Mouse (Mus musculus): ENCODE results near the gene Sorcs1. TPM values are rescaled to one million over a fixed set of nuclear protein-coding genes. Genes with fewer than 3 reads are reported as not detected.
A peak's percentile ranks its signal among the peaks of the same experiment; 100 is the strongest.

Gene Sorcs1
- polyA plus RNA-seq, 1 experiment from 2014 or later = 0.49 TPM

DNA sequence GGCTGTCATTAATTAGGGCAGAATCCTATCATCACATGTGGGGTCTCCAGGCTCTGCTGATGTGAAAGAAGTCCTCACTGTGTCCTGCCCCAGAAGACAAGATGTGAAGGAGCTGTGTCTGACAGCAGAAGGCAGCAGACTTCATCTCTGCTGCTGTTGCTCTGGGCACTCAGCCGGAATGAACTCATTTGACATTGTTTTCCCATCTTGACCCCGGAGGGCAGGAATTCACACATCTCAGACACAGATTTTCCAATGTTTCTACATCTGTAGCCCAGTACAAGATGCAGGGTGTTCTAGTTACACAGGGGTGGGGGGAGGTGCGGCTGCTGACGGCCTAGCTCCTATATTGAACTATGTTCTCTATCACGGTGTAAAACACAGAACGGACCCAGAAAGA lies 474.1 kb downstream of the Sorcs1 start:
- Histone ChIP-seq H3K4me2 (no peak overlapping the region), H3K9ac (no peak overlapping the region), H3K27me3 (replicated peaks) (no peaks in the 10 kb centered on the region), H3K4me3 (no peak overlapping the region), H3K9me3 (no peaks in the 10 kb centered on the region), H3K27ac (replicated peaks) (no peak overlapping the region), H3K4me1 (peaks cover 5% of the 10 kb centered on the region; the same call in 1 of the 2 replicates), H3K36me3 (no peaks in the 10 kb centered on the region)
- 65% methylated on average over 6 of the region's 6 CpGs for WGBS
- ATAC-seq (ENCODE audit: extremely low read depth, insufficient number of reproducible peaks, low FRiP score, low TSS enrichment) = no peak

- Histone ChIP-seq H3K27ac (replicated peaks) (no peak overlapping the region), H3K4me2 (no peak overlapping the region), H3K27me3 (replicated peaks) (no peaks in the 10 kb centered on the region), H3K4me3 (no peak overlapping the region), H3K4me1 (no peaks in the 10 kb centered on the region), H3K9me3 (no peaks in the 10 kb centered on the region), H3K36me3 (no peaks in the 10 kb centered on the region), H3K9ac (no peak overlapping the region)
- WGBS = 45% methylated on average over 1 of the region's 1 CpGs
- ATAC-seq (ENCODE audit: extremely low read depth, insufficient number of reproducible peaks, low FRiP score, low TSS enrichment) = no peak
Measured at GRCm38 (mm10) chr19:50196592-50196991, 481.9 kb downstream of the Sorcs1 start.

GRCm38 (mm10) chr19:50185769-50186715 lies 492.4 kb downstream of the Sorcs1 start:
- no peak overlapping the region for H3K9ac ChIP-seq
- no peak overlapping the region for H3K4me2 ChIP-seq
- no peak overlapping the region for H3K27ac ChIP-seq (replicated peaks)
- WGBS = 74% methylated on average over 10 of the region's 10 CpGs
- H3K27me3 ChIP-seq (replicated peaks) = peaks cover 8% of the 10 kb centered on the region; the same call in 1 of the 2 replicates
- H3K9me3 ChIP-seq = no peaks in the 10 kb centered on the region
- no peaks in the 10 kb centered on the region for H3K4me1 ChIP-seq
- no peak for ATAC-seq (ENCODE audit: extremely low read depth, insufficient number of reproducible peaks, low FRiP score, low TSS enrichment)
- H3K36me3 ChIP-seq = no peaks in the 10 kb centered on the region
- no peak overlapping the region for H3K4me3 ChIP-seq

GRCm38 (mm10) chr19:50184901-50185623 lies 493.4 kb downstream of the Sorcs1 start:
- WGBS = 38% methylated on average over 21 of the region's 21 CpGs
- H3K4me1 ChIP-seq = no peaks in the 10 kb centered on the region
- H3K27me3 ChIP-seq (replicated peaks) = peaks cover 8% of the 10 kb centered on the region; the same call in 1 of the 2 replicates
- no peak for ATAC-seq (ENCODE audit: extremely low read depth, insufficient number of reproducible peaks, low FRiP score, low TSS enrichment)
- no peak overlapping the region for H3K27ac ChIP-seq (replicated peaks)
- no peak overlapping the region for H3K4me3 ChIP-seq
- H3K36me3 ChIP-seq = no peaks in the 10 kb centered on the region
- H3K4me2 ChIP-seq = peak overlapping the region; percentile 25; the same call in 1 of the 2 replicates
- no peak overlapping the region for H3K9ac ChIP-seq
- H3K9me3 ChIP-seq = no peaks in the 10 kb centered on the region

DNA sequence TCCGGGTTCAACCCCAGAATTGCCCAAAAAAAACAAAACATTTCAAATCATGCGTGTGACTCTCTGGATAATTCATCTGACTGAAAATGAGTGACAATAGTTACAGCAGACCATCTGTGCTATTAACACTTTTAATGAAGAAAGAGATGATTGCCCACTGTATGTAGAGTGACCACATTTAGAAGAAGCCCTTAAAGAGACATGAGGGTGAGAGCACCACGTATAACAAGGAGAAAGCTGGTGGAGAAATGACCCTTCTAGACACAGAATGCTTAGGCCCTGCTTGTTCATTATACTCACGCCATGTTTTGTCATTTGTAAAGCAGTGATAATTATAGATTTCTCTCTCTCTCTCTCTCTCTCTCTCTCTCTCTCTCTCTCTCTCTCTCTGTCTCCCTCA lies 499.6 kb downstream of the Sorcs1 start:
- peaks cover 5% of the 10 kb centered on the region; the same call in 1 of the 2 replicates for H3K27me3 ChIP-seq (replicated peaks)
- 70% methylated on average over 4 of the region's 4 CpGs for WGBS

GRCm38 (mm10) chr19:50178151-50178550 lies 500.3 kb downstream of the Sorcs1 start:
- 71% methylated on average over 4 of the region's 4 CpGs for WGBS
- H3K4me1 ChIP-seq = no peaks in the 10 kb centered on the region
- no peak overlapping the region for H3K9ac ChIP-seq
- no peak overlapping the region for H3K27ac ChIP-seq (replicated peaks)
- H3K27me3 ChIP-seq (replicated peaks) = no peaks in the 10 kb centered on the region
- no peaks in the 10 kb centered on the region for H3K36me3 ChIP-seq
- no peak overlapping the region for H3K4me2 ChIP-seq
- no peak overlapping the region for H3K4me3 ChIP-seq
- no peaks in the 10 kb centered on the region for H3K9me3 ChIP-seq
- ATAC-seq (ENCODE audit: extremely low read depth, insufficient number of reproducible peaks, low FRiP score, low TSS enrichment) = no peak

More for the DNA sequence above, 499.6 kb downstream of the Sorcs1 start:
- Histone ChIP-seq H3K9me3 (no peaks in the 10 kb centered on the region), H3K36me3 (no peaks in the 10 kb centered on the region), H3K27ac (replicated peaks) (no peak overlapping the region), H3K4me2 (no peak overlapping the region), H3K4me1 (no peaks in the 10 kb centered on the region), H3K9ac (no peak overlapping the region), H3K4me3 (no peak overlapping the region)
- ATAC-seq (ENCODE audit: extremely low read depth, insufficient number of reproducible peaks, low FRiP score, low TSS enrichment) = no peak

GRCm38 (mm10) chr19:50171849-50172248 lies 506.6 kb downstream of the Sorcs1 start:
- ATAC-seq (ENCODE audit: extremely low read depth, insufficient number of reproducible peaks, low FRiP score, low TSS enrichment) = no peak
- Histone ChIP-seq H3K9ac (no peak overlapping the region), H3K4me3 (no peak overlapping the region), H3K9me3 (no peaks in the 10 kb centered on the region), H3K4me1 (no peaks in the 10 kb centered on the region), H3K4me2 (no peak overlapping the region), H3K36me3 (no peaks in the 10 kb centered on the region), H3K27ac (replicated peaks) (no peak overlapping the region), H3K27me3 (replicated peaks) (no peaks in the 10 kb centered on the region)
- 60% methylated on average over 4 of the region's 4 CpGs for whole genome bisulfite sequencing

- Histone ChIP-seq H3K9me3 (no peaks in the 10 kb centered on the region), H3K36me3 (no peaks in the 10 kb centered on the region), H3K4me1 (no peaks in the 10 kb centered on the region), H3K4me2 (no peak overlapping the region), H3K9ac (no peak overlapping the region), H3K4me3 (no peak overlapping the region), H3K27me3 (replicated peaks) (no peaks in the 10 kb centered on the region), H3K27ac (replicated peaks) (no peak overlapping the region)
- no peak for ATAC-seq (ENCODE audit: extremely low read depth, insufficient number of reproducible peaks, low FRiP score, low TSS enrichment)
- 69% methylated on average over 6 of the region's 6 CpGs for WGBS
Measured at GRCm38 (mm10) chr19:50151111-50151510, 527.3 kb downstream of the Sorcs1 start.

DNA sequence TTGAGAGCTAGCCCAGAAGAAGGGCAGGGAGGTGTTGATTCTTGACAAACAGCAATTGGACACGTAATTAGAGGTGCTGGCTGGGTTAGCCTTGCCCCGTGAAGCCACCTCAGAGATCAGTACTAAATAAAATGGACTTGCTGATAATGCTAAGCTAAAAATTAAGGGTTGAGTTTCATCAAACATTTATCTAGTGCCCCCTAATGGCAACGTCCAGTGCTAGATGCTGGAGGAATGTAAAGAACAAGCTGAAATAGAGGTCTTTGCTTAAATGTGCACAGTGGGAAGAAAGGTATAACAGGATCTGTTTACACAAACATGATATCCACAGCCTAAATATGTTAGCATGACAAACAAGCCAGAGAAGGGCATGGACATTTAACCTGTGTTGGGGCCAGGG lies 532.5 kb downstream of the Sorcs1 start:
- H3K9ac ChIP-seq = no peak overlapping the region
- no peak overlapping the region for H3K27ac ChIP-seq (replicated peaks)
- no peak for ATAC-seq (ENCODE audit: extremely low read depth, insufficient number of reproducible peaks, low FRiP score, low TSS enrichment)
- no peaks in the 10 kb centered on the region for H3K27me3 ChIP-seq (replicated peaks)
- no peaks in the 10 kb centered on the region for H3K9me3 ChIP-seq
- WGBS = 22% methylated on average over 3 of the region's 3 CpGs
- no peak overlapping the region for H3K4me2 ChIP-seq
- no peak overlapping the region for H3K4me3 ChIP-seq
- H3K36me3 ChIP-seq = no peaks in the 10 kb centered on the region
- H3K4me1 ChIP-seq = no peaks in the 10 kb centered on the region

GRCm38 (mm10) chr19:50141853-50142252 lies 536.6 kb downstream of the Sorcs1 start:
- ATAC-seq (ENCODE audit: extremely low read depth, insufficient number of reproducible peaks, low FRiP score, low TSS enrichment) = no peak
- Histone ChIP-seq H3K36me3 (no peaks in the 10 kb centered on the region), H3K4me2 (no peak overlapping the region), H3K27ac (replicated peaks) (no peak overlapping the region), H3K27me3 (replicated peaks) (no peaks in the 10 kb centered on the region), H3K4me3 (no peak overlapping the region), H3K9me3 (no peaks in the 10 kb centered on the region), H3K9ac (no peak overlapping the region), H3K4me1 (no peaks in the 10 kb centered on the region)
- WGBS = 53% methylated on average over 8 of the region's 8 CpGs

DNA sequence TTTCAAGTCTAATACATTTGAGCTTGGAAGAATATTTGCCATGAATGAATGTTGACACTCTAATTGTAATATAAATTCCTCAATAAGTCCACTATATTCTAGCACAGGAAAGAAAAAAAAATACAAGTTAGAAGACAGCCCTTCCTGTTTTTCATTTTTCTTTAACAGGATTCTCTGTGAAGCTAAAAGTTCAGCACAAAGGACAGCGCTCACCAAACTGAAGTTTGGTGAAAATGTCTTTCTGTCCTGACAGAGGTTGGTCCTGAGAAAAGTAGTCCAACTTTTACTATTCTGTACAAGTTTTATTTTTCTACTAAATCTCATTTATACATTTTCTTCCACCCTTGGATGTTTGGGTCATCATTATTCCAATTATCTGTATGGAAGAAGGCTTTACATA lies 543.8 kb downstream of the Sorcs1 start:
- no peak for ATAC-seq (ENCODE audit: extremely low read depth, insufficient number of reproducible peaks, low FRiP score, low TSS enrichment)

More for the DNA sequence above, 543.8 kb downstream of the Sorcs1 start:
- Histone ChIP-seq H3K4me3 (no peak overlapping the region), H3K4me1 (no peaks in the 10 kb centered on the region), H3K9me3 (no peaks in the 10 kb centered on the region), H3K4me2 (no peak overlapping the region), H3K9ac (no peak overlapping the region), H3K36me3 (no peaks in the 10 kb centered on the region), H3K27ac (replicated peaks) (no peak overlapping the region), H3K27me3 (replicated peaks) (no peaks in the 10 kb centered on the region)
- WGBS = 71% methylated on average over 1 of the region's 1 CpGs

Data from heart, embryonic 13.5 days (tissue).